Mouse (Mus musculus) thymus, postnatal 4 days (tissue): ENCODE measurements around the gene Vmn2r65.

Experiments used
- DNase-seq: peaks from one replicate; pipeline ENCODE4 v3.0.0; 2021

Vmn2r65 gene

GRCm38 (mm10) chr7:84964015-84964414 is at the start of gene Vmn2r65:
Gene Vmn2r65, minus strand, starts transcription at chr7:84964115.
- DNase-seq = no peak

- DNase-seq = no peak
Measured at GRCm38 (mm10) chr7:85012168-85012567, 48.3 kb upstream of the Vmn2r65 start, which contains the start of gene Vmn2r66. Gene Vmn2r66, minus strand, starts transcription at chr7:85012268.

DNA sequence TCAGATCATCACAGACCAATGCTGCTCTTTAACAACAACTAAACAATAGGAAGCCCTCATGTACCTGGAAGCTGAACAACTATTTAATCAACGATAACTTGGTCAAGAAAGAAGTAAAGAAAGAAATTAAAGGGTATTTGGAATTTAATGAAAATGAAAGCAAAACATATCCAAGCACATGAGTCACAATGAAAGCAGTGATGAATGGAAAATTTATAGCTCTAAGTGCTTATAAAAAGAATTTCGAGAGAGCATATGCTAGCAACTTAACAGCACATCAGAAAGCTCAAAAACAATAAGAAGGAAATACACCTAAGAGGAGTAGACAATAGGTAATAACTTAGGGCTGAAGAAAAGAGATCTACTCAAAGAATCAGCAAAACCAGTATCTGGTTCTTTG is 32.8 kb upstream of the Vmn2r65 start:
- DNase-seq = no peak
